Mouse (Mus musculus) CH12.LX (cell line): ENCODE data around the gene Hip1. TPM values are rescaled to one million over a fixed set of nuclear protein-coding genes. Genes with fewer than 3 reads are reported as not detected.

Experiments
- DNase-seq: peaks from one replicate; pipeline ENCODE4 v3.0.0-alpha.2; 2013; ENCODE audit errors: extremely low read depth
- H3K27ac ChIP-seq: 2 replicates; pipeline ENCODE4 v1.5.1; 2012; ENCODE audit warnings: low read depth, mild to moderate bottlenecking, control low read depth, moderate library complexity; ENCODE audit not compliant: insufficient read depth
- H3K27me3 ChIP-seq: replicated peaks from 2 replicates; pipeline ENCODE3; 2012; ENCODE audit warnings: inconsistent platforms
- H3K36me3 ChIP-seq, 2 experiments: replicated peaks in 1 of 2; 2 replicates each; pipeline versions ENCODE3 to v1.6.1; 2012; ENCODE audit warnings: inconsistent platforms in 1 of 2, low read length in 1 of 2, mild to moderate bottlenecking in 1 of 2, mixed read lengths in 1 of 2, moderate library complexity in 1 of 2; ENCODE audit not compliant: control insufficient read depth in 1 of 2, insufficient read depth in 1 of 2
- H3K4me1 ChIP-seq, 2 experiments: 2 replicates each; pipeline ENCODE4 v1.6.1; 2012; ENCODE audit warnings: inconsistent platforms in 1 of 2, moderate library complexity in 1 of 2; ENCODE audit not compliant: insufficient read depth in 2 of 2, control insufficient read depth in 1 of 2
- H3K4me2 ChIP-seq: 2 replicates; pipeline ENCODE4 v1.6.1; 2012; ENCODE audit warnings: low read depth, mild to moderate bottlenecking, control low read depth; ENCODE audit not compliant: poor library complexity, insufficient read depth, severe bottlenecking
- H3K4me3 ChIP-seq, 3 experiments: fragments of 150-350 bp in 1 of 3; sonication (generic) in 1 of 3; replicated peaks in 1 of 3; 2 replicates each; pipeline versions ENCODE3 to v1.5.1; 2011 to 2012; ENCODE audit warnings: low read depth in 2 of 3, low read length in 2 of 3, mild to moderate bottlenecking in 2 of 3, moderate library complexity in 2 of 3, control low read depth in 1 of 3, improper control_type of control experiment in 1 of 3, inconsistent platforms in 1 of 3, mixed read lengths in 1 of 3; ENCODE audit not compliant: poor library complexity in 1 of 3
- H3K79me2 ChIP-seq: replicated peaks from 2 replicates; pipeline ENCODE4 v1.6.1; 2012; ENCODE audit warnings: mild to moderate bottlenecking, moderate library complexity; ENCODE audit not compliant: control insufficient read depth, poor library complexity, insufficient read depth, severe bottlenecking; ENCODE audit errors: extremely low read depth
- H3K9ac ChIP-seq: 2 replicates; pipeline ENCODE4 v1.6.1; 2012; ENCODE audit warnings: low read depth, mild to moderate bottlenecking, control low read depth, moderate library complexity; ENCODE audit not compliant: insufficient read depth
- H3K9me3 ChIP-seq: replicated peaks from 2 replicates; pipeline ENCODE3; 2012; ENCODE audit warnings: low read length, inconsistent platforms, mixed read lengths
- BHLHE40 ChIP-seq: IDR thresholded peaks from 2 replicates; pipeline ENCODE4 v1.6.1; 2011; ENCODE audit warnings: mild to moderate bottlenecking, low read depth, low read length, improper control_type of control experiment
- CHD2 ChIP-seq: IDR thresholded peaks from 2 replicates; pipeline ENCODE4 v1.6.1; 2011; ENCODE audit warnings: low read length, improper control_type of control experiment
- CTCF ChIP-seq, 2 experiments: IDR thresholded peaks in 1 of 2; conservative IDR thresholded peaks in 1 of 2; 2 replicates each; pipeline ENCODE4 v1.5.1; 2011 to 2012; ENCODE audit warnings: low read depth in 2 of 2, low read length in 2 of 2, improper control_type of control experiment in 1 of 2, inconsistent platforms in 1 of 2, mild to moderate bottlenecking in 1 of 2, moderate library complexity in 1 of 2
- E2F4 ChIP-seq: IDR thresholded peaks from 2 replicates; pipeline ENCODE4 v1.6.1; 2011; ENCODE audit warnings: low read depth, low read length, improper control_type of control experiment; ENCODE audit not compliant: insufficient replicate concordance
- ELF1 ChIP-seq: IDR thresholded peaks from 2 replicates; pipeline ENCODE4 v1.6.1; 2014; ENCODE audit warnings: low read depth, mild to moderate bottlenecking, inconsistent platforms, low read length, improper control_type of control experiment
- EP300 ChIP-seq: IDR thresholded peaks from 2 replicates; pipeline ENCODE4 v1.6.1; 2011; ENCODE audit warnings: low read length, improper control_type of control experiment
- IRF4 ChIP-seq: IDR thresholded peaks from 2 replicates; pipeline ENCODE4 v1.6.1; 2014; ENCODE audit warnings: low read depth, mild to moderate bottlenecking, inconsistent platforms, low read length, improper control_type of control experiment
- JUN ChIP-seq: IDR thresholded peaks from 2 replicates; pipeline ENCODE4 v1.6.1; 2011; ENCODE audit warnings: low read depth, mild to moderate bottlenecking, low read length, improper control_type of control experiment, moderate library complexity; ENCODE audit not compliant: insufficient read depth
- MAX ChIP-seq: IDR thresholded peaks from 2 replicates; pipeline ENCODE4 v1.6.1; 2011; ENCODE audit warnings: low read length, improper control_type of control experiment
- MAZ ChIP-seq: IDR thresholded peaks from 2 replicates; pipeline ENCODE4 v1.6.1; 2012; ENCODE audit warnings: low read depth, mild to moderate bottlenecking, inconsistent platforms, low read length, improper control_type of control experiment, moderate library complexity
- MYC ChIP-seq: IDR thresholded peaks from 2 replicates; pipeline ENCODE4 v1.6.1; 2011; ENCODE audit warnings: low read depth, mild to moderate bottlenecking, improper control_type of control experiment, low read length
- NRF1 ChIP-seq: IDR thresholded peaks from 2 replicates; pipeline ENCODE4 v1.6.1; 2014; ENCODE audit warnings: low read depth, mild to moderate bottlenecking, inconsistent platforms, low read length, improper control_type of control experiment, moderate library complexity
- PAX5 ChIP-seq: IDR thresholded peaks from 2 replicates; pipeline ENCODE4 v1.6.1; 2012; ENCODE audit warnings: low read length, inconsistent platforms, mixed read lengths
- POLR2AphosphoS2 ChIP-seq: IDR thresholded peaks from 2 replicates; pipeline ENCODE4 v1.6.1; 2011; ENCODE audit warnings: low read depth, low read length, improper control_type of control experiment
- RAD21 ChIP-seq: IDR thresholded peaks from 2 replicates; pipeline ENCODE4 v1.6.1; 2011; ENCODE audit warnings: low read depth, mild to moderate bottlenecking, low read length, improper control_type of control experiment, moderate library complexity
- SMC3 ChIP-seq: IDR thresholded peaks from 2 replicates; pipeline ENCODE4 v1.6.1; 2011; ENCODE audit warnings: low read depth, low read length, improper control_type of control experiment
- TBP ChIP-seq: conservative IDR thresholded peaks from 2 replicates; pipeline ENCODE4 v1.6.1; 2011; ENCODE audit warnings: low read depth, low read length, improper control_type of control experiment
- UBTF ChIP-seq: IDR thresholded peaks from 2 replicates; pipeline ENCODE4 v1.6.1; 2012; ENCODE audit warnings: low read depth, mild to moderate bottlenecking, inconsistent platforms, low read length, improper control_type of control experiment, moderate library complexity
- USF1 ChIP-seq: IDR thresholded peaks from 2 replicates; pipeline ENCODE4 v1.6.1; 2014; ENCODE audit warnings: low read depth, mild to moderate bottlenecking, inconsistent platforms, low read length, improper control_type of control experiment
- ZNF384 ChIP-seq: IDR thresholded peaks from 2 replicates; pipeline ENCODE4 v1.6.1; 2012; ENCODE audit warnings: low read depth, low read length, improper control_type of control experiment, inconsistent platforms
- dilution Hi-C: fragments of 300-500 bp; cut with MboI; formaldehyde crosslinking; loops from 2 replicates; pipeline ENCODE4 v1.14.3; 2020; ENCODE audit warnings: low sequenced_read_pairs; ENCODE audit not compliant: extremely low pct_unique_long_range_greater_than_20kb, extremely low pct_ligation_motif_present
- in situ Hi-C: fragments of 300-500 bp; cut with MboI; formaldehyde crosslinking; loops from 3 replicates; pipeline ENCODE4 v1.14.3; 2019; ENCODE audit warnings: low sequenced_read_pairs, low pct_ligation_motif_present, low pct_unique_long_range_greater_than_20kb, mixed read lengths
- polyA plus RNA-seq: library from polyadenylated mRNA; unstranded; fragments of >175 nt; gene quantifications from 2 replicates; pipeline ENCODE4 v1.2.1, GENCODE M21; 2012; ENCODE audit warnings: low read depth; ENCODE audit not compliant: insufficient read length
- total RNA-seq, 2 experiments: library from RNA; depleted of rRNA; stranded (reverse); fragments of 300-350 nt in 1 of 2; fragments of >200 nt in 1 of 2; gene quantifications; 2 replicates each; pipeline ENCODE4 v1.2.3; 2012 to 2014

Hip1 gene
- total and polyA plus RNA-seq, 3 experiments = 2.2 to 6.4 (median 3.4) TPM

GRCm38 (mm10) chr5:135410266-135410665, 134.7 kb downstream of the Hip1 start:
- in situ Hi-C loops = no loop called here
- peaks cover 0 to 22% of the 10 kb centered on the region in 2 experiments for H3K36me3 ChIP-seq
- no peak overlapping the region for H3K27ac ChIP-seq
- H3K79me2 ChIP-seq = no peaks in the 10 kb centered on the region
- no peak overlapping the region for H3K4me2 ChIP-seq
- no peak for DNase-seq
- TF ChIP-seq EP300 (no peak), RAD21 (no peak), ZNF384 (no peak)
- TF ChIP-seq, all 38 proteins: peak for 0
- H3K9ac ChIP-seq = no peak overlapping the region
- dilution Hi-C loops = no loop called here
- H3K9me3 ChIP-seq = no peaks in the 10 kb centered on the region
- H3K27me3 ChIP-seq = no peaks in the 10 kb centered on the region
- H3K4me1 ChIP-seq = peaks cover 0 to 7% of the 10 kb centered on the region in 2 experiments; a peak in 1 of 4 replicates
- H3K4me3 ChIP-seq = no peak overlapping the region

- no peak overlapping the region for H3K4me2 ChIP-seq
- peaks cover 0 to 14% of the 10 kb centered on the region in 2 experiments for H3K36me3 ChIP-seq
- H3K27ac ChIP-seq = no peak overlapping the region
- H3K27me3 ChIP-seq = no peaks in the 10 kb centered on the region
- dilution Hi-C loops (no loop called here), in situ Hi-C loops (loop anchor here (5.0 to 10.0 kb wide), 3 partner anchors 47 to 207 kb away; no protein-coding TSS in a partner anchor)
- H3K9ac ChIP-seq = no peak overlapping the region
- H3K4me1 ChIP-seq = peaks cover 0 to 4% of the 10 kb centered on the region in 2 experiments; a peak in 1 of 4 replicates
- no peak overlapping the region for H3K4me3 ChIP-seq
- H3K9me3 ChIP-seq = no peaks in the 10 kb centered on the region
- H3K79me2 ChIP-seq = no peaks in the 10 kb centered on the region
- no peak for DNase-seq
- TF ChIP-seq USF1 (no peak), MAX (no peak), EP300 (no peak), JUN (no peak), CTCF (conservative IDR thresholded peaks at IDR 0.05 in 1 of 2, IDR thresholded peaks at IDR 0.05 in 1 of 2; ENCODE audit: low read depth in 2 of 2, low read length in 2 of 2) (no peak), E2F4 (no peak), NRF1 (no peak), BHLHE40 (no peak), ELF1 (no peak), PAX5 (no peak), IRF4 (no peak), MAZ (no peak), UBTF (no peak), TBP (no peak), SMC3 (no peak), ZNF384 (no peak), CHD2 (no peak), MYC (no peak), POLR2AphosphoS2 (no peak)
These were observed 136.8 kb downstream of the Hip1 start for GRCm38 (mm10) chr5:135408114-135408513.
